Mouse (Mus musculus) lung, postnatal 0 days (tissue): ENCODE measurements around the gene Ywhab.

ENCODE experiments used
- CTCF ChIP-seq: IDR thresholded peaks from 2 replicates; pipeline ENCODE4 v1.5.1; 2016; ENCODE audit warnings: antibody characterized with exemption, mild to moderate bottlenecking
- EP300 ChIP-seq: IDR thresholded peaks from 2 replicates; pipeline ENCODE4 v1.6.1; 2016; ENCODE audit warnings: antibody characterized with exemption, mild to moderate bottlenecking, control low read depth

DNA sequence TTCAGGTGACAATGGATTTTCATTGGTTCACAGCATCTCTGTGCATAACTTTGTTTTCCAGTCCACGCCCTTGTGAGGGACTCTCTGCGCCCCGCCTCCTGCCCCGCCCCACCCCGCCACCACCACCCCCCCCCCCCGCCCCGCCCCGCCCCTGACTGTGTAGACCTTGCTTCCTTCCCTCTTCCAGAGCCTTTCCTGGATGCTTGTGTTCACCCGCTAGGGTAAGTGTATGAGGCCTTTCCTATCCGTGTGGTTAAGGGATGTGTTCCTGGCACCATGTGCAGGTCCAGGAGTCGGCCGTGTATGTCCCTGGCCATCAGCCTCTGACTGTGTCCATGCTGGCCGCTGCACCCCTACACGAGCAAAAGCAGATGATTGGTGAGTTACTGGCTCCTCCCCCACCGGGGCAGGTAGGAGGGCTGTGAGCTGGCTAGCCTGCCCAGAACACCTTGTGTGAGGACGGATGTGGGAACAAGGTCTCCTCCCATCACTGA, 52.5 kb downstream of the Ywhab start:
- TF ChIP-seq CTCF (no peak), EP300 (no peak)
